Mouse (Mus musculus): Measurements from ENCODE around the gene Prkar2b. TPM values are rescaled to one million over a fixed set of nuclear protein-coding genes. Genes with fewer than 3 reads are reported as not detected.

Prkar2b gene
- polyA plus RNA-seq, 1 experiment from 2014 or later = 16.3 TPM

GRCm38 (mm10) chr12:32086874-32087273, 25.8 kb upstream of the Prkar2b start:
- Histone ChIP-seq H3K9me3 (ENCODE audit: control insufficient read depth, low read length) (no peaks in the 10 kb centered on the region), H3K4me2 (replicated peaks; ENCODE audit: low read depth) (no peak overlapping the region), H3K9ac (ENCODE audit: low read length) (no peak overlapping the region), H3K27ac (replicated peaks) (no peak overlapping the region), H3K27me3 (ENCODE audit: control insufficient read depth, insufficient read depth, low read length) (no peaks in the 10 kb centered on the region), H3K4me1 (replicated peaks; ENCODE audit: control insufficient read depth, insufficient read depth) (no peaks in the 10 kb centered on the region), H3K36me3 (ENCODE audit: control insufficient read depth, insufficient read depth, low read length) (no peaks in the 10 kb centered on the region), H3K4me3 (ENCODE audit: low read depth, low read length) (no peak overlapping the region)
- WGBS = 62% methylated on average over 3 of the region's 3 CpGs
- ATAC-seq (ENCODE audit: low FRiP score, low TSS enrichment) (no peak), DNase-seq (ENCODE audit: low spot score) (no peak)
- no peak for TF ChIP-seq CTCF (IDR thresholded peaks at IDR 0.05; ENCODE audit: low read depth)
- no peak for TF ChIP-seq EP300 (optimal IDR thresholded peaks at IDR 0.05)

- Histone ChIP-seq H3K36me3 (ENCODE audit: control insufficient read depth, insufficient read depth, low read length) (no peaks in the 10 kb centered on the region), H3K27me3 (ENCODE audit: control insufficient read depth, insufficient read depth, low read length) (no peaks in the 10 kb centered on the region), H3K9ac (ENCODE audit: low read length) (no peak overlapping the region), H3K4me3 (ENCODE audit: low read depth, low read length) (no peak overlapping the region), H3K27ac (replicated peaks) (no peak overlapping the region), H3K9me3 (ENCODE audit: control insufficient read depth, low read length) (no peaks in the 10 kb centered on the region), H3K4me2 (replicated peaks; ENCODE audit: low read depth) (no peak overlapping the region), H3K4me1 (replicated peaks; ENCODE audit: control insufficient read depth, insufficient read depth) (no peaks in the 10 kb centered on the region)
- WGBS = 67% methylated on average over 3 of the region's 3 CpGs
- TF ChIP-seq EP300 (optimal IDR thresholded peaks at IDR 0.05) = no peak
- TF ChIP-seq CTCF (IDR thresholded peaks at IDR 0.05; ENCODE audit: low read depth) = no peak
- DNase-seq (ENCODE audit: low spot score) (no peak), ATAC-seq (ENCODE audit: low FRiP score, low TSS enrichment) (no peak)
These were observed 24.8 kb upstream of the Prkar2b start for GRCm38 (mm10) chr12:32085856-32086255.

GRCm38 (mm10) chr12:32085189-32085588, 24.1 kb upstream of the Prkar2b start:
- no peak for TF ChIP-seq CTCF (IDR thresholded peaks at IDR 0.05; ENCODE audit: low read depth)
- TF ChIP-seq EP300 (optimal IDR thresholded peaks at IDR 0.05) = no peak
- Histone ChIP-seq H3K4me1 (replicated peaks; ENCODE audit: control insufficient read depth, insufficient read depth) (no peaks in the 10 kb centered on the region), H3K4me2 (replicated peaks; ENCODE audit: low read depth) (no peak overlapping the region), H3K4me3 (ENCODE audit: low read depth, low read length) (no peak overlapping the region), H3K27ac (replicated peaks) (no peak overlapping the region), H3K36me3 (ENCODE audit: control insufficient read depth, insufficient read depth, low read length) (no peaks in the 10 kb centered on the region), H3K9ac (ENCODE audit: low read length) (no peak overlapping the region), H3K9me3 (ENCODE audit: control insufficient read depth, low read length) (no peaks in the 10 kb centered on the region), H3K27me3 (ENCODE audit: control insufficient read depth, insufficient read depth, low read length) (no peaks in the 10 kb centered on the region)
- DNase-seq (ENCODE audit: low spot score) = no peak
- no peak for ATAC-seq (ENCODE audit: low FRiP score, low TSS enrichment)

DNA sequence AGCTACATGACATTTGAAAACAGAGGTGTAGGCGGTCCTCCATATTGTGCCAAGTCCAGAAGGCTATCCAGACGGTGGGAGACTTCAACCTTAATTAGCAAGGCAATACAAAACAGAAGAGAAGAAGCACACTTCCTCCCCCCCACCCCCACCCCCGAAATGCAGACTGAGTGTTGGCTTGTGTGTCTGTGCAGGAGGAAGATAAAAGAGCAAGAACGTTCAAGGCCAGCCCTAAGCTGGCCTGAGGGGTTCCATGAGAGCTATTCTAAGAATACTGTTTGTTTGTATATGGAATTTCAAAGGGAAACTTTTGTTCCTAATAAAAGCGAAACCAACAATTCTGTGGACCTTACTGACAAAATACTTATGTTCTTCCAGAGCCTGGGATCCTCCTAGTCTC, 23.5 kb upstream of the Prkar2b start:
- TF ChIP-seq EP300 (optimal IDR thresholded peaks at IDR 0.05) = no peak
- TF ChIP-seq CTCF (IDR thresholded peaks at IDR 0.05; ENCODE audit: low read depth) = no peak
- ATAC-seq (ENCODE audit: low FRiP score, low TSS enrichment) (no peak), DNase-seq (ENCODE audit: low spot score) (no peak)
- H3K9me3 ChIP-seq (ENCODE audit: control insufficient read depth, low read length) = no peaks in the 10 kb centered on the region
- no peaks in the 10 kb centered on the region for H3K27me3 ChIP-seq (ENCODE audit: control insufficient read depth, insufficient read depth, low read length)
- no peak overlapping the region for H3K4me3 ChIP-seq (ENCODE audit: low read depth, low read length)
- H3K9ac ChIP-seq (ENCODE audit: low read length) = no peak overlapping the region
- no peaks in the 10 kb centered on the region for H3K36me3 ChIP-seq (ENCODE audit: control insufficient read depth, insufficient read depth, low read length)
- H3K27ac ChIP-seq (replicated peaks) = no peak overlapping the region
- H3K4me2 ChIP-seq (replicated peaks; ENCODE audit: low read depth) = no peak overlapping the region
- no peaks in the 10 kb centered on the region for H3K4me1 ChIP-seq (replicated peaks; ENCODE audit: control insufficient read depth, insufficient read depth)
- 60% methylated on average over 5 of the region's 5 CpGs for WGBS

DNA sequence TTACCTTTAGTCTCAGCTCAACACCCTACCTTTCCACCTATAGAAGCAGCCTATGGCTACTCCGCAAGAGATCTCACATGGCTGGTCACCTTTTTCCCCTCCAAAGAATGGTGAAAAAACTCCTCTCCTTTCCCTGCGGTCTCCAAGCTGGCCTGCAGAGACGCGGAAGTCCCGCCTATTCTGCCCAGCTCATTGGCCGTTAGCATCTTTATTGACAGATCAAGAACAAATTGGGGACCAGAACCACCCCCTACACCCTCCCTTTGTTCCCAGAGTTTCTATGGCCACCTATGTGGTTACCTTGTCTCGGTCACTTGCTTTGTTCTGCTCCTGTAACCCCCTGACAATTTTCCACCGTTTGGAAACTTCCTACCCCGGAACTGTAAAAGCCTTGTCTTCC, 19.6 kb upstream of the Prkar2b start:
- Histone ChIP-seq H3K4me1 (replicated peaks; ENCODE audit: control insufficient read depth, insufficient read depth) (no peaks in the 10 kb centered on the region), H3K4me2 (replicated peaks; ENCODE audit: low read depth) (no peak overlapping the region), H3K27me3 (ENCODE audit: control insufficient read depth, insufficient read depth, low read length) (no peaks in the 10 kb centered on the region), H3K9me3 (ENCODE audit: control insufficient read depth, low read length) (no peaks in the 10 kb centered on the region), H3K9ac (ENCODE audit: low read length) (no peak overlapping the region), H3K27ac (replicated peaks) (no peak overlapping the region), H3K4me3 (ENCODE audit: low read depth, low read length) (no peak overlapping the region), H3K36me3 (ENCODE audit: control insufficient read depth, insufficient read depth, low read length) (no peaks in the 10 kb centered on the region)
- no peak for TF ChIP-seq EP300 (optimal IDR thresholded peaks at IDR 0.05)
- no peak for TF ChIP-seq CTCF (IDR thresholded peaks at IDR 0.05; ENCODE audit: low read depth)
- DNase-seq (ENCODE audit: low spot score) (no peak), ATAC-seq (ENCODE audit: low FRiP score, low TSS enrichment) (no peak)
- WGBS = 81% methylated on average over 9 of the region's 9 CpGs

DNA sequence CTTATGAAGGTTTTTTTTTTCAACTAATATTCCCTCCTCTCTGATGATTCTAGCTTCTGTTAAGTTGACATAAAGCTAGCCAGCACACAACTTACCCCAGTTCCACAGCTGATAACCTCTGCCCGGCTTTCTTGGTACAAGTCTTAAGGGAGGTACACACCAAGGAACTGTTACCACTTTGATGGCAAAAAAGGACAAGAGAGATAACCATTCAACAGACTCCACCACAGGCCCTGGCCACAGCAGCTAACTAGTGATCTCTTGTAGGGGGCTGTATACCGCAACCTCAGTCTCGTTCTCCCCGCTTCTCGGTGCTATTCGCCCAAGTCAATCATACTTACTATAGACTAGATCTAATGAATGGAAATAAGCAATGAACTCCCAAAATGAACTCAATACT, 16.3 kb upstream of the Prkar2b start:
- H3K27me3 ChIP-seq (ENCODE audit: control insufficient read depth, insufficient read depth, low read length) = no peaks in the 10 kb centered on the region
- ATAC-seq (ENCODE audit: low FRiP score, low TSS enrichment) = no peak

More for the DNA sequence above, 16.3 kb upstream of the Prkar2b start:
- WGBS = 93% methylated on average over 6 of the region's 6 CpGs
- Histone ChIP-seq H3K4me3 (ENCODE audit: low read depth, low read length) (no peak overlapping the region), H3K27ac (replicated peaks) (no peak overlapping the region), H3K9me3 (ENCODE audit: control insufficient read depth, low read length) (no peaks in the 10 kb centered on the region), H3K36me3 (ENCODE audit: control insufficient read depth, insufficient read depth, low read length) (no peaks in the 10 kb centered on the region), H3K9ac (ENCODE audit: low read length) (no peak overlapping the region), H3K4me1 (replicated peaks; ENCODE audit: control insufficient read depth, insufficient read depth) (no peaks in the 10 kb centered on the region), H3K4me2 (replicated peaks; ENCODE audit: low read depth) (no peak overlapping the region)
- no peak for DNase-seq (ENCODE audit: low spot score)
- TF ChIP-seq EP300 (optimal IDR thresholded peaks at IDR 0.05) (no peak), CTCF (IDR thresholded peaks at IDR 0.05; ENCODE audit: low read depth) (no peak)
